Mouse (Mus musculus): ENCODE results near the gene Gm42791.

The Gm42791 gene

GRCm38 (mm10) chr5:148977698-148978457 lies 17.1 kb downstream of the Gm42791 start:
- no peak for DNase-seq (ENCODE audit: low read depth)

- no peak for DNase-seq (ENCODE audit: low read depth)
Observed at GRCm38 (mm10) chr5:148976876-148977275, 18.1 kb downstream of the Gm42791 start.

DNA sequence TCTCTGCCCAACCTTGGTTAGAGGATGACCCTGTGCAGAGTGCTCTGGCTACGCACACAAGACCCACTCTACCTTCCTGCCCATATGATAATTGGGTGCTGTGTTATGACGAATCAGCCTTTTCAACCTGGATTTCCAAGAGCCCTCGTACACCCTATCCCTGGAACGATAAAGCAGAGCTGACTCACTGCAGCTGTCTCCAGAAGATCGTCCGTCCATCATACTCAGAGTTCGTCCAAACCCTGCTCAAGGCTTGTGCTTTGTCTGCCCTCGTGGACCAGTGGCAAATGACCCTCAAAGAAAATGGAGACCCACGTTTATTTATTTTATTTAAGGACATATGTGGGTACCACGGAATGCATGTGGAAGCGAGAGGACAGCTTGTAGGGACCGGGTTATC lies 19.9 kb downstream of the Gm42791 start:
- DNase-seq (ENCODE audit: low read depth): no peak

DNA sequence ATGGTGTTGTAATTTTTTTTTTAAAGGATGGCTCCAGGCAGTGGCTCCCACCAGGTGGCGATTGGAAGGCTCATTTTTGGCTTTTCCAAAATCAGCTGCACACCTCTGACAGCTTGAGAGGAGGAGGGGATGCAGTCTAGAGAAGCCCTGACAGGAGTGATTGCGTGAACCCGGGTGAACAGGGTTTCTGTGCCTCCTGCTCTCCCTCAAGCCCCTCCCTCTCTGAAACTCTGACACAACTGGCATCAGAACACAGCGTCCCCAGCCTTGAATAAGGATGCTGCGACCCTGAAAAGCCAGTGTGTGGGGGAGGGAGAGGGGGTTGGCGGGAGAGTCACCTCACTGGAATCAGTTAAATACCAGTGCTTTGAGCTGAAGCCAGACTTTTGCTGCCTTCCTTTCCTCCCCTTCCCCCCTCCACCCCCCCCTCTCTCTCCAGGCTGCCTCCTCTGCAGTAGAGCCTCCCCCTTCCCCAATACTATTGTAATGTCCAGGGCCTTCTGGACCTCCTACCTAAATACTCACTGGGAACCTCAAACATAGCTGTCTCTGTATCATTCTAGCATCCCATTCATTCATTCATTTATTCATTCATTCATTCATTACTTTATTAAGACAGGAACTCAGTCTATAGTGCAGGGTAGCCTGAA lies 21.8 kb downstream of the Gm42791 start:
- DNase-seq (ENCODE audit: low read depth): no peak

DNA sequence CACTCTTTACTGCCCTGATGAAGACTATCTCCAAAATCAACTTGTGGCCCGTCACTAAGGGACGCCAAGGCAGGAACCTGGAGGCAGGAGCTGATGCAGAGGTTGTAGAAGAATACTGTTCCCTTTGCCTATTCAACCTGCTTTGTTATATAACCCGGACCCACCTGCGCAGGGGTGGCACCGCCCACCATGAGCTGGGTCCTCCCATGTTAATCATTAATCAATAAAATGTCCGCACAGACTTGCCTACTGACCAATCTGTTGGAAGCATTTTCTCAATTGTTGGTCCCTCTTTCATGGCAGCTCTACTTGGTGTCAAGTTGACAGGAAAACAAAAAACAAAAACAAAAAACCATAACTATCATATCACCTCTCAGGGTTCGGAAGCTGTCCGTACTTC lies 22.8 kb downstream of the Gm42791 start:
- no peak for DNase-seq (ENCODE audit: low read depth)

DNA sequence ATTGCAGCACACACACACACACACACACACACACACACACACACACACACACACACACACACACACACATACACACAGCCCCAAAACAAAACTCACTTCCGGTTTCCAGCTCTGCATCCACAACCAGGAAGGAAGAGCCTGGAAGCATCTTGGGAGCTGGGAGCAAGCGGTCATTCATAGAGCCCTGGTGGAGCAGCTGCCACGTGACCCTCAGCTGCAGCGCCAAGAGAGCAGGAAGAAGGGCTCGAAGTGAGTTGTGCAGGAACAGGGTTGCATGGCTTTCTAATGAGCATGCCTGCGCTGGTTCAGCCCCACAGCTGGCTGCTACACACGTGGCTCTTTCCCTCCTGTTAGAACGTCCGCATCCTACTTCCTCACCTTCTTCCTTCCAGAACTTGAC lies 25.3 kb downstream of the Gm42791 start:
- DNase-seq (ENCODE audit: low read depth): no peak

GRCm38 (mm10) chr5:148968958-148969576 lies 25.9 kb downstream of the Gm42791 start:
- DNase-seq (ENCODE audit: low read depth): no peak

- DNase-seq (ENCODE audit: low read depth): no peak
Observed at GRCm38 (mm10) chr5:148968179-148968578, 26.8 kb downstream of the Gm42791 start.

GRCm38 (mm10) chr5:148966395-148966794 lies 28.6 kb downstream of the Gm42791 start:
- no peak for DNase-seq (ENCODE audit: low read depth)

- DNase-seq (ENCODE audit: low read depth): peak; percentile 73
Observed at GRCm38 (mm10) chr5:148965691-148966333, 29.1 kb downstream of the Gm42791 start.

DNA sequence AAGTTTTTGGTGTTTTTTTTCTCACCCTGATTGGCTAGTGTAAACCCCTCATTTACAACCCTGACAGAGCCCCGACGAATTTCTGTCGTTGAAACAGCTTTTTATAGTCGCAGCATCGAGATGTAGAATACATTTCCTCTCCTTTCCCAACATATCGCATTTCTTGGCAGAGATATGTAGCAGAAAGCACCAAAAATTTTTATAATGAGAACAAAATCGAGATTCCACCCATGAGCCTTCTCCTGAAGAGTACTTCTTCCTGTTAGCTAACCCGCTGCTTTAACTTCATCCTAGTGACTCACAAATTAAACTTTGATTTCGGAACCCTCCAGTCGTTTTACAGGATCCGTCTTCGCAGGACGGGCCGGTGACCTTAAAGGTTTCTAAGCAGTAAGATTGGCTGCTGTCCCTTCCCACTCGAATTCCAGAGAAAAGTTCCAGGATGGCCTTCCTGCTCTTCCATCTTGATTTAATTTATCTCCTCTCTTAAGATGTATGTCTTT lies 29.8 kb downstream of the Gm42791 start:
- no peak for DNase-seq (ENCODE audit: low read depth)

- no peak for DNase-seq (ENCODE audit: low read depth)
Observed at GRCm38 (mm10) chr5:148964251-148964650, 30.7 kb downstream of the Gm42791 start.

GRCm38 (mm10) chr5:148960211-148960610 lies 34.7 kb downstream of the Gm42791 start:
- DNase-seq (ENCODE audit: low read depth): no peak

- no peak for DNase-seq (ENCODE audit: low read depth)
Observed at GRCm38 (mm10) chr5:148959068-148959990, 35.6 kb downstream of the Gm42791 start.

- no peak for DNase-seq (ENCODE audit: low read depth)
Observed at GRCm38 (mm10) chr5:148958355-148958754, 36.6 kb downstream of the Gm42791 start.

DNA sequence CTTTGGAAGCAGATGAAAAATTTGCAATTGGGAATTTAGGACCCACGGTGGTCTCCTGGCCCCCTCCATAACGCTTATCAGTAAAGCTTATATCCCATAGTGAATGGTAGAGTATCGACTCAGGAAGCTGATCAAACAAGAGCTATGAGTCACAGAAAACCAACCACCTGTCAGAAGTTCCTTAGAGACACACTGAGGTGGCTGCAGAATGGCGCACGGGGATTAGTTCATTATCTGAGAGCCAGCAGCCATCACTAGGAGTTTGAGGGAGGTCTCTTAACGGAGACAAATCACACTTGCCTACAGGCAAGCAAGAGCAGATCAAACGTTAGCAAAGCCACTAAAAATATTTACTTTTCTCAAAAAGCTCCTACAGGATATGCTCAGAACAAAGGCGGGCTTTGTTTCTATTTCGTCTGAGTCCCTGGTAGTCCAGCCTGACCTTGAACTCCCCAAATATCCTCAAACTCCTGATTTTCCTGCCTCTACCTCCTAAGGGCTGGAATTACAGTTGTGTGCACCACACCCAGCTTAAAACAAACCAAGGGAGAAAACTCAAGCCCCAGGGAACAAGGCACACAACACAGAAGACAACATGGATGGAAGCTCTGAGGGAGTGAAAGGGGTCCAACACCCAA lies 37.9 kb downstream of the Gm42791 start:
- DNase-seq (ENCODE audit: low read depth): no peak

DNA sequence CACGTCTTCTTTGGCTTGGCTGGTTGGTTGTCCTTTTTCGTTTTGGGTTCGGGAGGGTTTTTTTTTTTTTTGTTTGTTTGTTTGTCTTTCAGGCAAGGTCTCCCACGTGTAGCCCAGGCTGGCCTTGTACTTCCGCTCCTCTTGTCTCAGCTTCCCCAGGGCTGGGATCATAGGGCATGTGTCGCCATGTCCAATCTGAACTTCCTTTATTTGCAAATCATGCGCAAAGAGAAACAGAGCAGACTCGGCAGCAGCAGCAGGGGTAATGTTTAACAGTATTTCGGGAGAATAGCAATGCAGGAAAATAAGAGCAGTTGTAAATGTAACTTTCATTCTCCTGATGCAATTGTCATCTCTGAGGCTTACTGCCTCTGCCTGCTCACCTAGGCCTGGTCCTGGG lies 38.9 kb downstream of the Gm42791 start:
- no peak for DNase-seq (ENCODE audit: low read depth)

DNA sequence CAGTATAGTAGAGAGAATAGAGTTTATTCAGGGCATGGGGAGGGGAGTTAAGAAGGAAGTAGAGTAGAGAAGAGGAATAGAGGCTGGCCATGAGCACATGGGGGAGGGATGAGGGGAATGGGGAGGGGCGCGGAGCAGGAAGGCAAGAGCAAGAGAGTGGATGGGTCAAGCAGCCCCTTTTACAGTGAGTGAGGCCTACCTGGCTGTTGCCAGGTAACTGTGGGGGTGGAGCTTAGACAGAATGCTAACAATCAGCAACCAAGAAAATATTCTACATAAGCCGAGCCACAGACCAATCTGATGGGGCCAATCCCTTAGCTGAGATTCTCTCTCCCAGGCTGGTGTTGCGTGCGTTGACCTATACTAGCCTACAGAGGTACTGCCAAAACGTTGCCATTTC lies 39.4 kb downstream of the Gm42791 start:
- no peak for DNase-seq (ENCODE audit: low read depth)

DNA sequence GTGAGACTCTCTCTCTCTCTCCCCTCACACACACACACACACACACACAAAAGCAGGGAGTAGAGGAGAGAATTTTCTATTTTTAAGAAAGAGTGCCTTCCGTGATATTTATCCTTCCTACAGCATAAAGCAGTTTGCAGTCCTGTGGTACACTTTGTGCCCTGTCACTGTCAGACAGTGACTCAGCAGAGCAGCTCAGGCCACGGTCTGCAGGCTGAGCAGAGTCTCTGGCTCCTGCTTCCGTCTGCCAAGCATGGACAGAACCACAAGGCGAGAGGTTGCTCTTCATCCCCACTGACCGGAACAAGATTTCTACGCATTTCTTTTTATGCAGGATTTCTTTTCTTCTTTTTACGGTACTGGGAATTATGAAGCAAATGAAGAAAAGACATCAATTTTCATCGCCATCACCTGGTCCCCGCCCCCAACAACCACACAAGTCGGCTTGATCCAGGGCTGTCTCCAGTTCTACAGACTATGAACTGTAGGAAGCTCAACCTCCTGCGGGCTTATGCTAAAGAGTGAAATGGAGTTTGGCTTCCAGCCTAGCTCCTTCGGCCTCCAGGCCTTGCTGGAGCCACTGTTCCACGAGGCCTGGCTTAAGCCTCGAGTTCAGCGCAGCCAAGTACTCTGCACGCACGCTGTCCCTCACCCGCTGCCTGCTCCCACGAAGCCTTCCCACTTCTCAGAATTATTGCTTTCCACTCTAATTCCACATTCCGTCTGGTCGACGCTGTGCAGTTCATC lies 40.5 kb downstream of the Gm42791 start:
- DNase-seq (ENCODE audit: low read depth): no peak

DNA sequence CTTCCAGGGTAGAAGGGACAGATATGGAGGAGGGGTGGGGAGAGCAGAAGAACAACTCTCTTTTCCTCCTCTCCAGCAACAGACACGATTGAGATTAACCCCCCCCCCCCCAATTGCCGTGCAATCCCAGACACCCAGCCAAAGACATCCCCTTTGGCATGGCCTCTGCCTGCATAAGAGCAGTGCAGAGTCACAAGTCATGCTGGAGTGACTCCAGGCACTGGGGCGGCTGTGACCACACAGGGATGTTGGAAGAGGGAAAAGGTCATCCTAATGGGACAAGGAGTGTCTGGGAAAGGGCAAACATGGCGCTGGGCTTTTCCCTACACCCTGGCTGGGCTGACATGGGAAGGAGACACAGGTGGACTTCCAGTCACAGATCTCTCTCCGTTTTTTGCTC lies 41.8 kb downstream of the Gm42791 start:
- DNase-seq (ENCODE audit: low read depth): no peak

Data from c-Kit-positive CD71-positive TER-119-negative erythroid progenitor cells, embryonic 14.5 days (primary cell).